Mouse (Mus musculus) kidney, adult 18-20 months (tissue): Measurements from ENCODE around the gene Cdk19.

Experiments used
- DNase-seq: peaks from one replicate; pipeline ENCODE4 v3.0.0; 2021

The Cdk19 gene

GRCm38 (mm10) chr10:40349631-40350177 lies 10.3 kb downstream of the Cdk19 start:
- no peak for DNase-seq

GRCm38 (mm10) chr10:40350245-40350932 lies 11.0 kb downstream of the Cdk19 start:
- DNase-seq = no peak

- no peak for DNase-seq
These were observed 11.8 kb downstream of the Cdk19 start for GRCm38 (mm10) chr10:40351156-40351555.

GRCm38 (mm10) chr10:40354081-40354480 lies 14.7 kb downstream of the Cdk19 start:
- no peak for DNase-seq

GRCm38 (mm10) chr10:40354556-40354955 lies 15.2 kb downstream of the Cdk19 start:
- DNase-seq = no peak

GRCm38 (mm10) chr10:40358166-40358565 lies 18.8 kb downstream of the Cdk19 start:
- DNase-seq = no peak

GRCm38 (mm10) chr10:40359131-40359530 lies 19.8 kb downstream of the Cdk19 start:
- DNase-seq = no peak

GRCm38 (mm10) chr10:40363004-40363403 lies 23.6 kb downstream of the Cdk19 start:
- DNase-seq = no peak

GRCm38 (mm10) chr10:40364642-40365361 lies 25.4 kb downstream of the Cdk19 start:
- DNase-seq = no peak

- no peak for DNase-seq
These were observed 26.6 kb downstream of the Cdk19 start for GRCm38 (mm10) chr10:40365991-40366390.

- no peak for DNase-seq
These were observed 29.2 kb downstream of the Cdk19 start for GRCm38 (mm10) chr10:40368516-40368915.

GRCm38 (mm10) chr10:40370156-40370555 lies 30.8 kb downstream of the Cdk19 start:
- no peak for DNase-seq

- DNase-seq = no peak
These were observed 32.0 kb downstream of the Cdk19 start for GRCm38 (mm10) chr10:40371184-40371913.

GRCm38 (mm10) chr10:40371914-40372675 lies 32.7 kb downstream of the Cdk19 start:
- DNase-seq = no peak

- DNase-seq = no peak
These were observed 34.4 kb downstream of the Cdk19 start for GRCm38 (mm10) chr10:40373749-40374148.

- no peak for DNase-seq
These were observed 35.5 kb downstream of the Cdk19 start for GRCm38 (mm10) chr10:40374828-40375227.

- DNase-seq = no peak
These were observed 36.9 kb downstream of the Cdk19 start for GRCm38 (mm10) chr10:40376286-40376685.

- DNase-seq = no peak
These were observed 38.9 kb downstream of the Cdk19 start for GRCm38 (mm10) chr10:40378284-40378683.

GRCm38 (mm10) chr10:40379682-40380081 lies 40.3 kb downstream of the Cdk19 start:
- DNase-seq = no peak

GRCm38 (mm10) chr10:40385397-40385796 lies 46.0 kb downstream of the Cdk19 start:
- DNase-seq = no peak

GRCm38 (mm10) chr10:40386126-40386525 lies 46.8 kb downstream of the Cdk19 start:
- DNase-seq = no peak

- no peak for DNase-seq
These were observed 54.2 kb downstream of the Cdk19 start for GRCm38 (mm10) chr10:40393447-40394143.
